Mouse (Mus musculus) olfactory bulb, adult 2 months (tissue): ENCODE measurements at regions not wholly inside any gene's neighbourhood (a gene's known extent, or its start where the extent isn't known, plus 50 kb on each side); places are given as distances from the start of the nearest gene placed in this dataset.

Source experiments
- H3K27ac ChIP-seq: fragments of 200-500 bp; 2 replicates; pipeline ENCODE4 v1.5.1; 2012; ENCODE audit warnings: low read depth, low read length; ENCODE audit not compliant: insufficient read depth
- H3K4me1 ChIP-seq: fragments of 200-500 bp; 2 replicates; pipeline ENCODE4 v1.6.1; 2012; ENCODE audit warnings: low read length; ENCODE audit not compliant: control insufficient read depth, insufficient read depth
- H3K4me3 ChIP-seq: fragments of 200-500 bp; 2 replicates; pipeline ENCODE4 v1.5.1; 2012; ENCODE audit warnings: mild to moderate bottlenecking, low read depth, low read length, moderate library complexity; ENCODE audit not compliant: insufficient read depth
- CTCF ChIP-seq: fragments of 200-500 bp; IDR thresholded peaks from 2 replicates; pipeline ENCODE4 v1.5.1; 2012; ENCODE audit warnings: low read depth, mild to moderate bottlenecking, low read length, moderate library complexity; ENCODE audit not compliant: insufficient read depth
- POLR2A ChIP-seq: fragments of 200-500 bp; IDR thresholded peaks from 2 replicates; pipeline ENCODE4 v1.6.1; 2012; ENCODE audit warnings: mild to moderate bottlenecking, low read depth, low read length, moderate library complexity; ENCODE audit not compliant: insufficient read depth
- WGBS: fragments of 180-500 bp; shearing (Covaris S2); methylation state at CpG from one replicate; pipeline ENCODE4 v1.1.7; 2018; 5-methylcytosine and 5-hydroxymethylcytosine counted together

- Histone ChIP-seq H3K4me1 (peaks cover 14% of the 10 kb centered on the region), H3K27ac (peak overlapping the region; percentile 15; the same call in 1 of the 2 replicates), H3K4me3 (no peak overlapping the region)
- WGBS = 93% methylated on average over 3 of the region's 3 CpGs
- TF ChIP-seq CTCF = no peak
- no peak for TF ChIP-seq POLR2A
Measured at GRCm38 (mm10) chr1:157048996-157049395, 59.5 kb downstream of the Tex35 start.

- WGBS = 41% methylated on average over 11 of the region's 11 CpGs
- TF ChIP-seq POLR2A (no peak), CTCF (no peak)
- Histone ChIP-seq H3K4me1 (peaks cover 17% of the 10 kb centered on the region), H3K4me3 (no peak overlapping the region), H3K27ac (peak overlapping the region; percentile 15; the same call in 1 of the 2 replicates)
Measured at GRCm38 (mm10) chr1:157048201-157048923, 60.1 kb downstream of the Tex35 start.

- WGBS = 38% methylated on average over 4 of the region's 4 CpGs
- Histone ChIP-seq H3K27ac (no peak overlapping the region), H3K4me3 (no peak overlapping the region), H3K4me1 (peaks cover 17% of the 10 kb centered on the region)
- TF ChIP-seq POLR2A = no peak
- no peak for TF ChIP-seq CTCF
Measured at GRCm38 (mm10) chr1:157047751-157048200, 60.7 kb downstream of the Tex35 start.

GRCm38 (mm10) chr1:157046760-157047182, 61.7 kb downstream of the Tex35 start:
- Histone ChIP-seq H3K4me1 (peaks cover 17% of the 10 kb centered on the region), H3K27ac (peak overlapping the region; percentile 1; the same call in 1 of the 2 replicates), H3K4me3 (no peak overlapping the region)
- TF ChIP-seq CTCF (no peak), POLR2A (no peak)
- 77% methylated on average over 4 of the region's 4 CpGs for WGBS

- TF ChIP-seq CTCF (no peak), POLR2A (no peak)
- H3K4me1 ChIP-seq = peaks cover 24% of the 10 kb centered on the region
- no peak overlapping the region for H3K27ac ChIP-seq
- WGBS = 32% methylated on average over 4 of the region's 4 CpGs
- H3K4me3 ChIP-seq = no peak overlapping the region
Measured at GRCm38 (mm10) chr1:157039836-157040196, 68.7 kb downstream of the Tex35 start.

- H3K4me3 ChIP-seq = no peak overlapping the region
- no peak overlapping the region; the same call in 1 of the 2 replicates for H3K27ac ChIP-seq
- WGBS = 23% methylated on average over 14 of the region's 14 CpGs
- TF ChIP-seq POLR2A (no peak), CTCF (no peak)
- peaks cover 24% of the 10 kb centered on the region for H3K4me1 ChIP-seq
Measured at GRCm38 (mm10) chr1:157039016-157039835, 69.3 kb downstream of the Tex35 start.

- Histone ChIP-seq H3K27ac (no peak overlapping the region; the same call in 1 of the 2 replicates), H3K4me3 (no peak overlapping the region), H3K4me1 (peaks cover 21% of the 10 kb centered on the region)
- 75% methylated on average over 14 of the region's 14 CpGs for WGBS
- TF ChIP-seq POLR2A (no peak), CTCF (no peak)
Measured at GRCm38 (mm10) chr1:157038111-157039008, 70.1 kb downstream of the Tex35 start.

- Histone ChIP-seq H3K27ac (no peak overlapping the region), H3K4me3 (no peak overlapping the region), H3K4me1 (peaks cover 21% of the 10 kb centered on the region)
- TF ChIP-seq POLR2A (no peak), CTCF (no peak)
- 90% methylated on average over 10 of the region's 10 CpGs for WGBS
Measured at GRCm38 (mm10) chr1:157037246-157037991, 71.1 kb downstream of the Tex35 start.
